Mouse (Mus musculus): ENCODE data around the gene Psmc5.

Gene Psmc5

DNA sequence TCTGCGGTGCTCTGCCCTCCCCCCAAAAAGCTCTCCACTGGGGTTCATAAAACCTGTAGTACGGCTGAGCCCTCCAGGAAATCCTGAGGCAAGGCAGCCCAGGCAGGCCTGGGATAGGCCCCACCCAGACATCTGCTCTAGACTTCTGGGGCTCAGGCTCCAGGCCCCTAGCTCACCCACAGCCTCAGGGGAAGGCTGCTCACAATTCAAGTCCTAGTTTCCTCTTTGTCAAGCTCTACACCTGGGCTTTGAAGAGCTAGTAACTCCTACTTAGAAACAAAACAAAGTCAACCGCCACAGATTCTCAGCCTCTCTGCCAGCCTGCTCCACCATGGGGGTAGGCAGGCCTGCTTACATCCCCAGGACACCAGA lies 13.1 kb downstream of the Psmc5 start:
- peak; percentile 19 to 36 for DNase-seq

DNA sequence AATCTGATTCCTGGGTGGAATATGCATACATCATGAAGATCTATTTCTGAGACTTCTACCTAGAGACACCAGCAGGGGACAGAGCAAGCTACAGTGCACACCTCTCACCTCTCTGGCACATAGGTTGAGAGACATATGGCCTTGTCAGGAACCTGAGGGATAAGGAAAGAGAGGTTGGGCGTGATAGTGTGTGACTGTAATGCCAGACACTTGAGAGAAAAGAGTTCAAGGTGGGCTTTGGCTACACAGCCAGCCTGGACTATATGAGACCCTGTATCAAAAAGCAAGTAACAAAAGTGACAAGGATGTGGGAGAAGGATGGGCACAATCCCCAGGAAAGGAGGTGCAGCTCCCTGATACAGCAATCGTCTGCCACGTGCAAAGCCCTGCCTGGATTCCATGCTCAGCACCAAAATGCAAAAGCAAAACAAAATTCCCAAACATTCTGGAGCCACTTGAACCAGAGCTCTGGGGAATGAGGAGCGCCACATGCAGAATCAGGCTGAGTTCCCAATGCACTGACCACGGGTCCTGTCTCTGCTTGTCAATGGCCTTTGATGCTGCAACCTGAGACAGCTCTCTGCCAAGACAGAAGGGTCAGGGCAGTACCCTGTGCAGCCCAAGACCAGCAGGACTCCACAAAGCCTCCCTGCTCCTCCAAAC lies 15.3 kb downstream of the Psmc5 start:
- peak; percentile 24 to 37 for DNase-seq

DNA sequence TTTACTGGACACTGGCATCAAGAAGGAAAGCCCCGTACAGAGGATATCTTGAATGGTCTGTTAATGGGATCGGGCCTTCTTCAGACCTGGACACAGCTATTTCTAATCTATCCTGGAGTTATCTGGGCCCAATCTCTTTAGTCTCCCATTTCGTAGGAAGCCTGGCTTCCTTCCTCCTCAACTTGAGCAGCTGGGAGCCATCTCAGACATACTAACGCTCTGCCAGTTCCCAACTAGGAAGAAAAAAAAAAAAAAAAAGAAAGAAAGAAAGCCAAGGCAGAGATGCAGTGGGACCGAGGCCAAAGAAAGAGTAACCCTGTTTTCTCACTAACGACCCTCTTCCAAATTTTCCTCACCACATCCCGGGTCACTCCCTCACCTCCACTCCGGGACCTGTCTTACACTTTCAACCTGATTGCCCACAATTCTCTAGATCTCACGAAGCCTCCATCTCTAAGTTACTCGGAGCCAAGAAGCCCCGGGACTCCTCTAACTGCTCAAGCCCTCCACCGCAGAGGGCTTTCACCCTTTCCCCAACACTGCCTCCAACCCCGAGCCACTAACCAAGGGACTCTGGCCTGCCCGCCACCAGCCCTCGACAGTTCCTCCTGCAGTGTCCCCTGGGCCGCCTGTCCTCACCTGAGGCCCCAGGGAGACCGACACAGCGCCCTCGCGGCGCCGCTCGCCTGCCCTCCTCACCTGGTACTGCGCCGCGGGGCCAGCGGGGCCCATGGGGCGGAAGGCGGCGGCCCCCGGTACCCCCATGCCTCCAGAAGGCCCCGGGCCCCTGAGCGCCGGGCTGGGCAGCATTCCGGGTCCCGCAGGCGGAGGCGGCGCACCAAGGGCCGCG lies 16.1 kb downstream of the Psmc5 start:
- peak; percentile 40 to 53 for DNase-seq

DNA sequence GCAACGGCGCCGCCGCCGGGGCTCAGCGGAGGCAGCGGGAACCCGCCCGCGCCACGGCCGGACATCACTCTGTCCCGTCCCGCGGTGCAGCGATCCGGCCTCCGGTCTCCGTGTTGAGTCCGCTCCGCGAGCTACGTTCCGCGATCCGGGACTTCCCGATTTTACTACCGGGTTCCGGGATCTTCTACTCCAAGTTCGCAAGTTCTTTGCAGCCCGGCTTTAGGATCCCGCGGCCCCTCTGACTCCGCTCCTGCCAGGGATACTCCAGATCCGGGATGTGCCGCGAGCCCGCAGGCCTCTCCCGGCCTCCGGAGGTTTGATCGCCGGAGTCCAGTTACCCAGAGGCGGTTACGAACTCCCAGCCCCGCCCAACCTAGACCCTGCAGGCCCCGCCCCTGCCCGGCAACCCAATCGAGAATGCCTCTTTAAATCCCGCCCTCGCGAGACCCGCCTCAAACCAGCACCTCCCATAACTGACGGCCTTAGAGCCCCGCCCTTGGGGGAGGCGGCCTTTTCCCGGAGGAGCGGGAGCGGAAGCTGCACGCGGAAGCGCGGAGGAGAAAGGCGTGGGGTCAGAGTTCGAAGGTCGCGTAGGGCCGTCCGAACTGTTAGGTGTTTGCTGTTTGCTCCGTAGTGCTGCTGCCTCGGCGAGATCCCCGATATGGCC lies 16.8 kb downstream of the Psmc5 start, which contains the start of gene Smarcd2:
Gene Smarcd2 (minus strand): TSS at position 329 of the 667 bp plus-strand sequence.
- peak; percentile 100 for DNase-seq

DNA sequence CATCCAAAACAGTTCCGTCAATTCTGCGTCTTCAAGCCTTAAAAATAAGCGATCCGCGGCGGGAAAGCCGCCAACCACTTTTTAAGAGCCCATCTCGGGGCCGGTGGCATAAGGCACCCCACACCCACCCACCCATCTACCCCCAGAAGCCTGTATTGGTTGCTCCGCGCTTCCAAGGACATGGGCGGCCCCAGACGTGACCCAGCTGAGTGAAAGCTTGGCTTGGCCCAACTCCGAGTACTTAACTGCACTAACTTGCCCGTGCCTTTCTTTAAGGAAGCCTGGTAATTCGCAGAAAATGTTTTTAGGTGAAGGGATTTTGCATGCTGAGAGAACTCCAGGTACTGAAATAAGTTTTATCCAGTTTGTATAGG lies 17.3 kb downstream of the Psmc5 start:
- peak in 1 of 2 experiments; percentile 34 for DNase-seq

DNA sequence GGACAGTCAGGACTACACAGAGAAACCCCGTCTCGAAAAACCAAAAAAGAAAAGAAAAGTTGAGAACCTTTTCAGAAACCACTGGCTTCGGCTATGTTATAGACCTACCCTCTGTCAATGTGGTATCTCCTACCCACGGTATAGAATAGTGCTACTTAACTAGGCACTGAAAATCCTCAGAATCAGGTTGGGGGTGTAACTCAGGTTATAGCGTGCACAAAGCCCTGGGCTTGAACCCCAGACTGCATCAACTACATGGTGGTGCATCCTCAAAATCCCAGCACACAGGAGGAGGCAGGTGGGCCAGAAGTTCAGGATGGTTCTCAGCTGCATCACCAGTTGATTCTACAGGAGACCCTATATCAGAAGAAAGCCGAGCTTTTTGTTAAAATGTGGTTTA lies 17.9 kb downstream of the Psmc5 start:
- DNase-seq: no peak

DNA sequence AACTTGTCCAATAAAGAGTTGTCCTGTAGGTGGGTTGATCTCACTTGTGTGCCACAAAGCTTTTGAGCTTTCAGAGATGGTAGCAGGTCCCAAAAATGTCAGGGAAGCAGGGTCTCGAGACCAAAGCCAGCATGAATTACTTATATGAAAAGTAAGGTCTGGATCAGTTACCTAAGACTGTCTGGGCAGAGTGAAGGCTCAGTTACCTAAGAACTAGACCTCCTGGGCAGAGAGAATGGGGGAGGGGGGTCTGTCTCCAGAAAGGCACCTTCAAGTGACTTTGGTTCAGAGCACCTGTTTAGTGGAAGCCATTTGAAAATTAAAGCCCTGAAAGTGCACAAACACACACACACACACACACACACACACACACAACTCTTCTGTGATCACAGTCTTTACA lies 18.4 kb downstream of the Psmc5 start:
- DNase-seq: no peak

DNA sequence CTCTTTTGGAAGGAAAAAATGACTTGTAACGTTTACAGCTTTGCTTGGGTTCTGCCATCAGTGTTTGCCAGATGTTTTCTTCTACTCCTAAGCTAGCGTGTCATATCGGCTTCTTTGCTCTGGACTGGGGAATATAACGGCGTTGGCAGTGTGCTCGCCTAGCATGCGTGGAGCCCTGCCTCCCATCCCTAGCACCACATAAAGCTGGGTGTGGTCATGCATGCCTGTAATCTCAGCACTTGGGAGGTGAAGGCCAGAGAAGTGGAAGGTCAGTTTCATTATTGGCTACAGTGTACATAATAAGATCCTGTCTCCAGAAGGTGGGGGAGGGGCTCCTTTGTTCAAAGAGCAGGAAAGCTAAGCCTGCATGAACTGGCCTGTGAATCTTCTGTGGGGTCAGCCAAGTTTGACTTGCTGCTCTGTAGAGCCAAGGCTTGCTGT lies 19.0 kb downstream of the Psmc5 start:
- peak; percentile 36 to 64 for DNase-seq

DNA sequence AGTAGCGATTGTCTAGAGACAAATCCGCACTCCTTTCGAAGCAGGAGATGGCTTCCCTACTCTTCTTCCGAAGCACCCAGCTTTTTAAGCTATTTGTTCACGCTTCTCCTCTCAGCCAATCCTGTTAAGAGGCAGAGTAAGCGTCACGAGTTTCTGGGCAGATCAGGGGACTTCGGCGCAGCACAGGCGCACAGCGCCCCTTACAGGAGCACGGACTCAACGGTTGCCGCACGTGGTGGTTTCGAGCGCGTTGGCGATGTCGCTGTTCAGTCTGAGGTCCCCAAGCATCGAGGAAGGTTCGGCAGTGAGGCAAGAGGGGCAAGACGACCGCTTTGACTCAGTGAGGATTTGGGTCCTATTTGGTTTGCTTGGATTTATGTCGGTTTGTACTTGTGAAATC lies 20.5 kb downstream of the Psmc5 start, which contains the start of gene Tcam1:
Gene Tcam1 (plus strand): TSS at position 219 of the 400 bp plus-strand sequence.
- peak; percentile 92 to 95 for DNase-seq

DNA sequence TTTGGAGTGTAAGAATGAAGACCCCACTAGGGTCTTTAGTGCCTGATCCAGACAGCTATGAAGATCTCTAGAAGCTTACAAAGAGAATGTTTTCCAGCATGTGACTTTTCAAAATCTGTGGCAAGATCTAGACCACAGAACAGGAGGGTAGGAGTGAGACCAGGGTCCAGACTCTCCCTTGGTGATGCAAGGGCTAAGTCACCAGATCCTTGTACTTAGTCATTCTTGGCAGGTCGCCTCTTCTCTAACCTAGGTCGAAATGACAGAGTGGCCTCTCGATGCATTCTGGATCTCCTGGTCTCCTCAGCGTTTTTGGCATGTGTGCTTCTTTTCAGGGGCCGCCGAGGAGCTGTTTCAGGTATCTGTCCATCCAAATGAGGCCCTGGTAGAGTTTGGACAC lies 26.5 kb downstream of the Psmc5 start:
- no peak for DNase-seq

DNA sequence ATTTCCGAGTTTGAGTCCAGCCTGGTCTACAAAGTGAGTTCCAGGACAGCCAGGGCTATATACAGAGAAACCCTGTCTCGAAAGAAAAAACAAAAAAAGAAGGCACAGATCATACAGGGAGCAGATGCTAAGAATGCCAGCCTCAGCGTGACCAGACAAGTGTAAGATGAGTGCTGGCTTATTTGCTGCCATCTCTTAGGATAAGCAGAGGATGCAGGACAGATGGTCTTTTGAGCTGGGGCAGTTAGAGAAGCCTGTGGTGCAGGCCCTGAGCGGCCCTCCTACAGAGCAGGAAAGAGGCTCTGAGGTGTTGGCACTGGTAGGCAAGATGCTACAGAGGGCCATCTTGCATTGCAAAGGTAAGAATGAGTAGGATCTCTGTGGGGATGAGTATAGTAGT lies 27.4 kb downstream of the Psmc5 start:
- no peak for DNase-seq

DNA sequence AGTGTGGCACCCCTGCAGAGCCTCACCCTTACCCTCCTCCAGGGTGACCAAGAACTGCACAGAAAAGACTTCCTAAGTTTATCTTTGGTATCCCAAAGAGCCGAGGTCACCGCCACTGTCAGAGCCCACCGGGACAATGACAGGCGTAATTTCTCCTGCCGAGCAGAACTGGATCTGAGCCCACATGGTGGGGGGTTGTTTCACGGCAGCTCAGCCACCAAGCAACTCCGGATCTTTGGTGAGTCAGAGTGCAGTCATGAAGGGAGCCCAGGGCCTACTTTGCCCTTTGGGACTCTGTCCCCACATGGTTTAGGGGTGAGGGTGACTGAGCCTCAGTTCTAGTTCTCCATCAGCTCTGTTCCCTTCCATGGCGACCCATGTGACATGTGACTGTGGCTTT lies 28.2 kb downstream of the Psmc5 start:
- DNase-seq: no peak

DNA sequence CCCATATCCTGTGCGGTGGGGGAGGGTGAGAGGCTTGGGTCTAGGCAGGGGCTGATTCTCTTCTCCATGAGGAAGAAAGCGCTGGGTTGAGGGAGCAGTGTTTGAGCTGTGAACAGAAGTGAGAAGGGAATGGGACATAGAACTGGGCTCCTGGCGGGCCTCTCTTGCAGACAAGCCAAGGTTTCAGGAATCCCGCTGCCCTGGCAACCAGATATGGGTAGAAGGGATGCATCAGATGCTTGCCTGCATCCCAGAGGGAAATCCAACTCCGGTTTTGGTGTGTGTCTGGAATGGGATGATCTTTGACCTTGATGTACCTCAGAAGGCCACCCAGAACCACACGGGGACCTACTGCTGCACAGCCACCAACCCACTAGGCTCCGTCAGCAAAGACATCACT lies 30.3 kb downstream of the Psmc5 start:
- DNase-seq: no peak

DNA sequence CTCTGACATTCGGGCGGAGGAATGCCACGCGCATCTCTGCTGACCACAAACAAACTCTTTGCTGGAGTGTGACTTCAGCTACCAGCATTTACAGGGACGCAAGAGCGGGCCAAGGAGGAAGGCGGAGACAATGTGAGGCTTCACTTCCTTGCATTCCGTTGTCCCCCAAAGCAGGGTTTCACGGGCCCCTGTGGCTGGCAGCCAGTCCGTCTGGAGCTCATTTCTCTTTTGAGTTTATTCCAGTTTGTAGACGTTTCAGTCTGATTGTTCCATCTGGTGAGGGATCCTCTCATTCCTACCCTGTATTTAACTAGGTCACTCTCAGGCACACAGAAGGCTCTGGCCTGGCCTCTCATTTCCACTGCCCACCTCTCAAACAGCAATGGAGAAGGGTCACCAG lies 31.0 kb downstream of the Psmc5 start:
- no peak for DNase-seq

DNA sequence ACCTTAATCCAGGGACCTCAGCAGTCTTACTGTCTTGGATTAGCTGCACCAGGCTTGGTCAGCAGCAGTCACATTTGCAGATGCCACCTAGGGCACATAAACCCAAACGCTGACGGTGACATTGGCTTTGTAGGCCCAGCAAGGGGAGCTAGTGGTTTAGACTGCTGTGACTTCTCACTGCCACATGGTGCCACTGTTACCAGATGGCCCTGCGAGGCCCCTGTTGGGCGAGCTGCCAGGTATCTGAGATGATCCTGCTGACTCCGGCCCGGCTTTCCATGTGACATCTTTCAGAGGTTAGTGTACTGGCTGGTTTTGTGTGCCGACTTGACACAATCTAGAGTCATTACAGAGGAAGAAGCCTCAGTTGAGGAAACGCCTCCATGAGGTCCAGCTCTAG lies 33.4 kb downstream of the Psmc5 start:
- peak in 1 of 2 experiments; percentile 45 for DNase-seq

DNA sequence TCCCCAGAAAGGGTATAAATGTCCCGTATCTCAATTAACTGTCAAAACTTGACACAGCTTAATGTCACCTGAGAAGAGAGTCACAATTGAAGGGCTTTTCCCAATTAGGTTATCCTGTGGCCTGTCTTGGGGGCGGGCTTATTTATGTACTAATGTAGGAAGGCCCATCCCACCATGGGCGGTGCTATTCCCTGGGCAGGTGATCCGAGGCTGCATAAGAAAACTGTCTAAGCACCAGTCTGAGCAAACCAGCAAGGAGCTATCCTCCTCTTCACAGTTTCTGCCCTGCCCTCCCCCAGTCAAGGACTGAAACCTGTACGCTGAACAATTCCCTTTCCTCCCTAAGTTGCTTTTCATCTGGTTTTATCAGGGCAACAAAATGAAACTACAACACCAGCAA lies 34.4 kb downstream of the Psmc5 start:
- no peak for DNase-seq

DNA sequence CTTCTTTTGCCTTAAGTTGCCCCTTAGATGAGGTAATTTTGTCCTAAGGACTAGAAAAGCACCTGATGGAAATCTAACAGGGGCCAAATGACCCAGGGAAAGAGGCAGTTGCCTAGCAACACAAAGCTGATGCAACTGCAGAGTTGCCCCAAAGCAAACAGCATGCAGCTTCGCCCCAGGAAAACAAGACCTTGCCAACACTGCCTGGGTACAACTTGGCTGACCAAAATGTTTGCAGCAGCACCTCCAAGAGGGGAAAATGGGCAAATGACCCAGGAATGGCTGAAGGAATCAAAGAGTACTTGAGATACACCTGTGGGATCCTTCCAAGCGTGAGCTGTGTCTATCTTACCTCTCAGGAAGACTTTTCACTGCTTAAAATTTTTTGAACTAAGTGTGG lies 35.9 kb downstream of the Psmc5 start:
- peak; percentile 79 to 85 for DNase-seq

DNA sequence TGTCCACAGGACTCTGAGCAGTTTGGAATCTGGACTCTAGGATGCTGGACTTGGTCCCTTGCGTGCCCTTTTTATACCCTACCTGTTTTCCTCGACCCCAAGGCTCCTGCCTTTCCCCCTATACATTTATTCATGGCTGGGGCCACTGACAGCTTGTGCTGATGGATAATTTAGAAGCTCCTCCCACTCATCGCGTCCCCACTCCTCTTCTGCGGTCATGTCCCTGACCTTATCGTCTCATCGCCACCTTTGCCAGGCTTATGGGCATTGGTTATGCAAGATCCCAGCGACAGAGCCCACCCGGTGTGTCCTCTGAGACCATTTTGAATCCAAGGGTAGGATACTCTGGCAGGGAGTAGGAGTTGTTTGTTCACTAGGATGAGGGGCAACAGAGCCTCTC lies 45.8 kb downstream of the Psmc5 start, which contains the start of gene Gh:
Gene Gh (minus strand): TSS at position 101 of the 400 bp plus-strand sequence.
- DNase-seq: no peak

DNA sequence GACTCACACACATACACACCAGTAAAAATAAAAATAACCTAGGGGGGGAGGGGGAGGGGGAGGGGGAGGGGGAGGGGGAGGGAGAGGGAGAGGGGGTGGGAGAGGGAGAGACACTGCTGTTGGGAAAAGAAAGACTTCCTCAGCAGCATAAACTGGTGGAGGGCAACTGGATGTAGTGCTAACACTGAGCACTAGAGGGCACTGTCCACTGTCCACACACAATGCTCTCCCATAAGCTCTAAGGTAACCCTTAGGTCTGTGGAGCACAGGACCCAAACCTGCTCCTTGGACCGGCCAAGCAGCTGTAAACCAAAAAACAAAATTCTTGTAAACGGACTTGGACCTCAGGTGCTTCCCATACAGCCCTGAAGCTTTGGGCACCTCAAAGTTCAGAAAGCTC lies 46.7 kb downstream of the Psmc5 start:
- peak; percentile 42 to 58 for DNase-seq

DNA sequence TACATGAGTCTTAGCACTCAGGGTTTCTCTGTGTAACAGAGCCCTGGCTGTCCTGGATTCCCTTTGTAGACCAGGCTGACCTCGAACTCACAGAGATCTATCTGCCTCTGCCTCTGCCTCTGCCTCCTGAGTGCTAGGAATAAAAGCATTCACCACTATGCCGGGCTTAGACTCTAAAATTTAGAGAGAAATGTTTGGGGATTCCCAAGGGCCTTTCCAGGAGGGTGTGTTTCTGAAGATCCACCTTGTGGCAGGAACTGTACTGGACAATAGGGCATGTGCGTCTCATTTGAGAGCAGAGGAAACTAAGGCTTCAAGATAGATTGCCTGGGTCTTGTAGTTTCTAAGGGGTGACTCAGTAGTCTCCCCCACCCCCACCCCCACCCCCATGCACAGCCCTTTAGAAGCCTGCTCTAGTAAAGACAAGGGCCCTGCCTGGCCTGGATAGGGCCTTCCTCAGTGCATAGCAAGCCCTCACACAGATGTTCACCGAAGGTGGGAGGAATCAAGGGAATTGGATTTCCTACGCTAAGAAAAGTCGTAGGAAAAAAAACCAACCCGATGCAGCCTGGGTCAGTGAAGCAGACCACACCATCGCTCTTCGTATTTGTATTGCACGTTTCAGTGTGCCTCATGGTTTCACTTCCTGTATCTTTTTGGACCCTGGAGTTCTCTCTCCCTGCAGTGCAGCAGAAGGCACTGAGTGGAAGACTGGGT lies 49.6 kb downstream of the Psmc5 start:
- DNase-seq: no peak

DNA sequence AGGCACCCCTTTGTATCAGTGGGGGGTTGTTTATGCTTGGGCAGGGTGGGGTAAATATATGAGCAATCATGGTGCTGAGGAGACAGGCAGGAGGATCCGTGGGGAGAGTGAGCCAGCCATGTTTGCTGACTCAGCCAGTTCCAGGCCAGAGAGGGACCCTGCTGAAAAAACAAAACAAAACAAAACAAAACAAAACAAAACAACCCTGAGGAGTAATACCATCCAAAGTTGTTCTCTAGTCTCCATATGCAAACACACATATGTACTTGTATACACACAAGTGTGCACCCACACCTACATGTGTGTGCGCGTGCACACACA lies 50.1 kb downstream of the Psmc5 start:
- DNase-seq: no peak

DNA sequence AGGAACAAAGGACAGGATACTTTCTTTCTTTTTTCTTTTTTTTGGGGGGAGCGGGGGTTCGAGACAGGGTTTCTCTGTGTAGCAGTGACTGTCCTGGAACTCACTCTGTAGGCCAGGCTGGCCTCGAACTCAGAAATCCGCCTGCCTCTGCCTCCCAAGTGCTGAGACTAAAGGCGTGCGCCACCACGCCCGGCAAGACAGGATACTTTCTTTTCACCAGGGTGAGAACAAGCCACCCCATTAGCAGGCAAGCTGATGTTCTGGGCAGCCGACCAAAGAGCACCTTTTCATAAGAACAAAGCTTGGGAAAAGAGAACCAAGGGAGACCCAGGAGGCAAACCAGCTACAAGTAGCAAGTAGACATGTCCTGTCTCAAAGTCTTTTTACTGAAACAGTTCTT lies 50.8 kb downstream of the Psmc5 start:
- no peak for DNase-seq

DNA sequence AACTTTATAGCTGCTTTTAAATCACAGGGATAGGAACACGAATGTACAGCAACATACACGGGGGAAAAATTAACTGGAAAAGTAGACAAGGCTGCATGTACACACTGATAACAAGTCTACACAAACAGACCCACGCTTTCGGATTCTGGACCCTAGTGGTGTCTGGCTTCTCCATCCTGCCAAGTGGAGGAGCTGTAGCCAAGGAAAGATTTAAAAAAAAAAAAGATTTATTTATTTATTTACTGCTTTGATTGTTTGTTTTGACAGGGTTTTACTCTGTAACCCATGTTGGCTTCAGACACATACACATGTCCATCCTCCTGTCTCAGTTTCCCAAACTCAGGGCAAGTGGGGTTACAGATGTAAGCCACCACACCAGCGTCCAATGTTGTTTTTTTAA lies 51.5 kb downstream of the Psmc5 start:
- no peak for DNase-seq
